Mouse (Mus musculus): ENCODE data around the gene Lsamp. TPM values are rescaled to one million over a fixed set of nuclear protein-coding genes. Genes with fewer than 3 reads are reported as not detected.

Gene Lsamp
- polyA plus RNA-seq, 1 experiment: 0.36 TPM

DNA sequence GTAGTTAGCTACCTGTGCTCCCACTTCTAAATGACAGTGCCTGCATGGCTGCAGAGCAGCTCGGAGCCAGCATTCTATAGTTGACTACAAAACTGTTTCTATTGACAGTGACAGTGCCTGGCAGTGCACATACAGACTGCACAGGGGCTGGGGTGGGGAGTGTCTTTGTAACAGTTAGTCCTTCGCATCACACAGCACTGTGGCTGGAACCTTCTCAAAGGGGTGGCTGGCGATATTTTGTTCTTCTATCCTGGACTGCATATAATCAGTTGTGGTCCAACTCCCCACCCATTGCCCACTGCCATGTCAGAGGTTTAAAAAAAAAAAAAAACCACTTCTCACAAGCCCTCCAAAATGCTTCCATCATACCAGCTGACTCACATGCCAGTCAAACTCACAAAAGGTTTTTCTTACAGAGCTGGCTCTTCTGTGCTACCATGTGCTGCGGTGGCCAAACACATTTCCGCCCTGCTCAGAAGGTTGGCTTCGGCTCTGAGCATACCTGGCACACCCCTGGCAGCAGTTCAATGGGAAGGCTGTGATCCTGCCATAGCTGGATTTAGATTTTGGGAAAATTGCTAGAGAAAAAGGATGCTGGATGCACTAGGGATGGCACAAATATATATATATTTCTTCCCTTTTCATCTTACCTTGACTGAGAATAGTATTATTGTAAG lies 1887.9 kb downstream of the Lsamp start:
- Histone ChIP-seq H3K27ac (replicated peaks; ENCODE audit: low read depth, low read length) (no peak overlapping the region), H3K4me3 (ENCODE audit: insufficient read depth, low read depth, low read length) (no peak overlapping the region), H3K4me1 (ENCODE audit: control insufficient read depth, insufficient read depth, insufficient read length, low read length) (no peaks in the 10 kb centered on the region)

DNA sequence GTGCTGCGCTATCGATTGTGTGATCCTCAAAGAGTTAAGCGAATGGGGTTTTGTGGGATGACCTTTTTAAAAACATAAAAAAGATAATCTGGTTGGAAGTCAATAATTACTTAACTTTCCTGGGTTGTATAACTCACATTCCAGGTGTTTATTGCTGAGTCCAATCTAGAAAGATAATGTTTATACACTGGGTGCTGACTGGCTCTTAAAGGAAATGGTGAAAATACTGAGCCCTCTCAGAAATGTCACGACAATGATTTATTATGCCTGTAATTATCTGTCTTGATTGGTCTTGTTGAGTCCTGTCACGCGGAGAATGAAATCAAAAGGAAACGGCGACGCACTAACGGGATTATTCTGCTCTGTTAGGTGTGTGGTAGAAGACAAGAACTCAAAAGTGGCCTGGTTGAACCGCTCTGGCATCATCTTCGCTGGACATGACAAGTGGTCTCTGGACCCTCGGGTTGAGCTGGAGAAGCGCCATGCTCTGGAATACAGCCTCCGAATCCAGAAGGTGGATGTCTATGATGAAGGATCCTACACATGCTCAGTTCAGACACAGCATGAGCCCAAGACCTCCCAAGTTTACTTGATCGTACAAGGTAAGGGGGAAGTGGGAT lies 1904.5 kb downstream of the Lsamp start:
- no peak overlapping the region for H3K4me3 ChIP-seq (ENCODE audit: insufficient read depth, low read depth, low read length)
- no peak overlapping the region for H3K27ac ChIP-seq (replicated peaks; ENCODE audit: low read depth, low read length)
- H3K4me1 ChIP-seq (ENCODE audit: control insufficient read depth, insufficient read depth, insufficient read length, low read length): no peaks in the 10 kb centered on the region

DNA sequence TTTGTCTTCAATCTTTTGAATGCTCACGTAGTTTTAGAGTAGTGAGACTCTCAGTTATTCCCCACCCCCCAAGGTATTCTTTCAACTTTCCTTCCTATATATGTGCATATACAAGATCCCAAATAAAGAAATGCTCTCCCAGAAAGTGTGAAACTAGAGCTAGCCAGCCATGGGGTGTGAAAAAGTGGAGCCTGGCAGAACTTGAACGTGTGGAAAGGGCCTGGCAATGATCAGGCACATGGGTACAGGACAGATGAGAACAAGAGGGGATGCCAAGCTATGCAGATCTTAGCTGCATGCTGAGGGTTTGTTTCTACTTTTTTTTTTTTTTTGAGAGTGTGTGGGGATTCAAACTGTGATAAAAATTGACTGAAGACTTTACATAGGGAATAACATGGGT lies 1916.6 kb downstream of the Lsamp start:
- Histone ChIP-seq H3K4me1 (ENCODE audit: control insufficient read depth, insufficient read depth, insufficient read length, low read length) (no peaks in the 10 kb centered on the region), H3K27ac (replicated peaks; ENCODE audit: low read depth, low read length) (no peak overlapping the region), H3K4me3 (ENCODE audit: insufficient read depth, low read depth, low read length) (no peak overlapping the region)

DNA sequence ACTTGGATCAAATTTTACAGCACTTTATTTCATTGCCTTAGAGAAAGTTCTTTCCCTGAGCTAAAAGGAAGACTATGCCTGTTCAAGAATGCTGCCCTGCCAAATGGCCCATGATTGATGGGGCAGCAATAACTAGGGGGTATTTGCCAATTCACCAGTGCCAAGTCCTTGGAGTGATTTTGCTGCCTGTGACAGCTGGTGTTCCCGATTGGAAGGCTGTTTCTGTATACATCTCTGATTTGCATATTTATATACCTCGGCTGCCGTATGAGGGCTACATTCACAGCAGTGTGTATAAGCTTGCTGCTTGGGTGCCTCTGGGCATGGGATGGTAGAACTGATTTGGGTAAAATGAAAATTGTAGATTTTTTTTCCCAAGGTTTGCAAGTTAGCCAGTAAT lies 1919.5 kb downstream of the Lsamp start:
- Histone ChIP-seq H3K4me3 (ENCODE audit: insufficient read depth, low read depth, low read length) (no peak overlapping the region), H3K4me1 (ENCODE audit: control insufficient read depth, insufficient read depth, insufficient read length, low read length) (no peaks in the 10 kb centered on the region)

DNA sequence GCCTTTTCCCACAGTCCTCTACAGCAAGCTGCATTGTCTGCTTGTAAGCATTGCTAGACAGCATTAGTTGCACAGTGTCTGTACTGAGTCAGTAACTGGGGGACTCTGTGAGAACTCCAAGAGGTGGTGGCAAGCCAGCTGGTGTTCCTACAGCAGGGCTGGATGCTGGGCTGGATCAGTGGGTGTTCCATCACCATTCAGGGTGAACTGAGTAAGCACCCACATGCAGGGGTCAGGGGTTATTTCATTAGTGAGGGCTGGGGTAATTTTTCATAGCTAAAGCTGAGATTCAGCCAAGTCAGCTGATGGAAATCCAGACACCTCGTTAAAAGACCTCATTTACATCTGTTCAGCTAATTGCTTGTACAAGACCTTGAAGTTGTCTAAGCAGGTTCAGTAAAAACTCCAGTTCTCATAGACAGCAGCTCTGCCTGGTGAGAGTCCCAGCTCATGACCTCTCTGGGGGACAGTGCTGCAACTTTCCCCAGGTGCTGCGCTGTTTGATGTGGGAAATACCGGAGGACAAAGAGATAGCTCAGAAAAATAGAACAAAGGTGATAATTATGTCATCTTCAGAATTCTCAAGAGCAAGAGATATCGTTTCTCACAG lies 1928.5 kb downstream of the Lsamp start:
- no peaks in the 10 kb centered on the region for H3K4me1 ChIP-seq (ENCODE audit: control insufficient read depth, insufficient read depth, insufficient read length, low read length)
- H3K27ac ChIP-seq (replicated peaks; ENCODE audit: low read depth, low read length): no peak overlapping the region
- H3K4me3 ChIP-seq (ENCODE audit: insufficient read depth, low read depth, low read length): no peak overlapping the region

More for the DNA sequence above, 1919.5 kb downstream of the Lsamp start:
- H3K27ac ChIP-seq (replicated peaks; ENCODE audit: low read depth, low read length): no peak overlapping the region

DNA sequence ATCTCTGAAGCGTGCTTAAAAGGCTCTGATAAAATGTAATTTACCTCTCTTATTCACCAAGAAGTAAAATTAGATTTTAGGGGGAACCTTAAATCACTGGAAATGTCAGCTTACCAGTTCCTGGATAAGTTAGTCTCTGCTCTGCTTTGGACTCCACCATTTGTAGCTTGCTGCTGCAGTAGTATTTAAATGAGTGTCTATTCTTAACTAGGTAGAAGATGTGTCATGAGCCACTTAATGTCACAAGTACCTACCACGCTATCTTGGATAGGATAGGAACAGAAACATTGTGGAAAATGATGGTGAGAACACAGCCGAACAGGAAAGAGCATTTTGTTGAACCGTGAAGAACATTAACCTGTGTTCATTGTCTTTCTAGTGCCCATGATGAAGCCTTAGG lies 1929.2 kb downstream of the Lsamp start:
- Histone ChIP-seq H3K27ac (replicated peaks; ENCODE audit: low read depth, low read length) (no peak overlapping the region), H3K4me3 (ENCODE audit: insufficient read depth, low read depth, low read length) (no peak overlapping the region), H3K4me1 (ENCODE audit: control insufficient read depth, insufficient read depth, insufficient read length, low read length) (no peaks in the 10 kb centered on the region)

DNA sequence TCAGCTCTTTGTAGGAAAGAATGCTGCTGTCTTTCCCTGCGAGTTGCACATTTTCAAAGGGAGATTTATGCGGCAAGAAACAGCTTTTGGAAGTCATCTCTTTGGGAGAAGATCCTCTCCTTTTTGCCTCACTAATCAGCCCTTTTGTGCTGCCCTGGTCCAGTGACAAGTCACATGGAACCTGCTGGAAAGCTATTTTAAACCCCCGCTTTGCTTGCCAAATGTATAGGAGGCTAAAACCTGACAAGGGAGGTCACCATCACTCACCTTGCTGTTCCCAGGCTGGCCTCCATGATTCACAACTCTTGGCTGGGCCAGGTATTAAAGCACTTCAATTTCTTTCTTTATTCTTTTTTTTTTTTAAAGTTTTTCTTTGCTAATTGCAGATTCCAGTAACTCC lies 1932.2 kb downstream of the Lsamp start:
- H3K4me1 ChIP-seq (ENCODE audit: control insufficient read depth, insufficient read depth, insufficient read length, low read length): no peaks in the 10 kb centered on the region
- no peak overlapping the region for H3K27ac ChIP-seq (replicated peaks; ENCODE audit: low read depth, low read length)
- H3K4me3 ChIP-seq (ENCODE audit: insufficient read depth, low read depth, low read length): no peak overlapping the region

DNA sequence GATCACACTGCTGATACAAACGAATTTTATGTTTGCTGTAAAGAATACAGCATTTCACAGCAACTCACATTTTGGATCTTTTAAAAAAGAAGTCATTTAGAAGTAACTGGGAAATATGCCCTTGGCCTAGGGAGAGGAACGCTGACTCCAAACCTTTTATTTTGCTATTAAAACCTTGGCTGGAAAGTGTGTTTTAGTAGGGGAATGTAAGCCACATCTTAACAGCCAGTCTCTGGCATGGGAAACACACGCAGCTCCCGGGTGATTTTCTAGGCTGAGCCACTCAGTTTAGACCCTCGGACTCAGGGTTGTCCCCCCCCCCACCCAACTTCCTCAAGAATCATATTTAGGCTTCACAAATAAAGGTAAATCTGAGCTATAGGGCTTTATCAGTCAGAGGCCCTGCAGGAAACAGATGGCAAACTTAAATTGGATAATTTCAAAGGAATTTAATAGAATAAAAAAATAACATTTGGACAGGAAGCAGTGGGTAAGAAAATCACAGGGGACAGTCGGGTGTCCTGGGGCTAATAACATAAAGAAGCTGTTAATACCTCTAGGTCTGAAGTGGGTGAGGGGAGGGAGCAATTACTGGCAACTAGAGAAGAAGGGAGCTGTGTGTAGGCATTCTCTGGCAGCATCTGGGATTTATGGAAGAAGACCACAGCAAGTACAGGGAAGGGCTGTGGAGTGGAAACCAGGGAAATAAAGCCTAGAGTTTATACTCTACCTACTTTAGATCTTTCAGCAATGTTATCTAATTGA lies 1933.1 kb downstream of the Lsamp start:
- H3K4me1 ChIP-seq (ENCODE audit: control insufficient read depth, insufficient read depth, insufficient read length, low read length): no peaks in the 10 kb centered on the region
- H3K4me3 ChIP-seq (ENCODE audit: insufficient read depth, low read depth, low read length): no peak overlapping the region
- H3K27ac ChIP-seq (replicated peaks; ENCODE audit: low read depth, low read length): no peak overlapping the region

DNA sequence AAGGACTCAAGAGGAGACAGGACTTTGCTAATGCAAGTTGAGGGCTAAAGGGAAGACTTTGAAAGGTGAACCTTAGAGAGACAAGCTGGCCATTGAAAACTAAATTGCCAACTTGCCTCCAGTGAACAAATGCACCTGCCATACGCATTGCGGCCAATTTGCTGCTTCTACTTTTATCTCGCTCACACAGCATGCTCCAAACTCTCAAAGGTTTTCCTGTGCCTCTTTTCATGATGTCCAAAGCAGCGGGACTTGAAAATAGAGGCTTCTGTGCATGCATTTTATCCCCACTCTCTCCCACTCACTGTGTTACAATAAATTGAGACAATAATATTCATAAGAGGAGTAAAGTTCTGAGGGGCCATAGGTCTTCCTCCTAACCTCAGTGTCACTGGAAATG lies 1945.4 kb downstream of the Lsamp start:
- Histone ChIP-seq H3K4me1 (ENCODE audit: control insufficient read depth, insufficient read depth, insufficient read length, low read length) (no peaks in the 10 kb centered on the region), H3K27ac (replicated peaks; ENCODE audit: low read depth, low read length) (no peak overlapping the region), H3K4me3 (ENCODE audit: insufficient read depth, low read depth, low read length) (no peak overlapping the region)

DNA sequence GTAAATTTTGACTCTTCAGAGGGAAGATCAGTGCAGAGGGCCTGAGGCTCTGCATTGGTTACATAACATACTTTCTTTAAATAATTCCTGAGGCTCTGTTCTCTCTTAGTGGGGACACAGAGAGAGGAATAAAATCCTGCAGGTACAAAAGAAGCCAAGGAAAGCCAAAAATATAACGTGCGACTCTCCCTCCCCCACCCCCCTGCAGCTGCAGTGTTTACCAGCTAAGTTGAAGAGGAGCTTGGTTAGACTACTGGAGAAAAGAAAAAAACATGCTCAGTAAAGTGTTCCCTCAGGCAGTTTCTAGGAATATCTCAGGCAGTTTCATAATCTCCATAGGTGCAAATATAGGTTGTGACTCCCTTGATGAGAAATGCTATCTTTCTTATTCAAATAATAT lies 1951.5 kb downstream of the Lsamp start:
- Histone ChIP-seq H3K4me3 (ENCODE audit: insufficient read depth, low read depth, low read length) (no peak overlapping the region), H3K4me1 (ENCODE audit: control insufficient read depth, insufficient read depth, insufficient read length, low read length) (no peaks in the 10 kb centered on the region), H3K27ac (replicated peaks; ENCODE audit: low read depth, low read length) (no peak overlapping the region)

DNA sequence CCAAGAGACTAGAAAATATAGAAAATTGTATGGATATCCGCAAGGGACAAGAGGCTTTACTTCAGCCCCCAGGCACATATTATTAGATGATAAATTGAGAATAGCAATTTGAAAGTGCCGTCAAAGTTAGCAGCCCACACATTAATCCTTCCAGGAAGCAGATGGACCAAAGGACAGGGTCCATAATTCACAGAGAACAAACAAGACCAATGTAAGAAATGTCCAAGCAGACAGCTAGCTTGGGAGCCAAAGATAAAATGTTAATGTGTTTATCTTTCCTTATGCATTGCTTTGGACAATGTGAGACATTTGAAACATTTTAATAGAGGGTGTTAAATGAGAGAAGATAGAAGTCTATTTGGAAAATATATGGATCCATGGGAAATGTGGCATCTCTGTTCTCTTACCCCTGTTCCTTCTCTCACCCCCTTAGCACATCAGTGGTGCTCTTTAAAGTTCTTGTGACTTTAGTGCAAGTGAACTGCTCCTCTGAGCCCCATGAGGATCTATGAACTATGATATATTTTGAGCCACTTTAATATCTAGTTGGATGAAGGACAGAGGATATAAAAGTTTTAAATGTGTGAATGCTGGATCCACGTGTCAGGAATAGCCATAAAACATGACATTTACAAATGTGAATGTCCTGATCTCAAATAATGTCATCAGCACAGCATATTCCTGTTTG lies 1952.9 kb downstream of the Lsamp start:
- Histone ChIP-seq H3K4me3 (ENCODE audit: insufficient read depth, low read depth, low read length) (no peak overlapping the region), H3K4me1 (ENCODE audit: control insufficient read depth, insufficient read depth, insufficient read length, low read length) (no peaks in the 10 kb centered on the region), H3K27ac (replicated peaks; ENCODE audit: low read depth, low read length) (no peak overlapping the region)

DNA sequence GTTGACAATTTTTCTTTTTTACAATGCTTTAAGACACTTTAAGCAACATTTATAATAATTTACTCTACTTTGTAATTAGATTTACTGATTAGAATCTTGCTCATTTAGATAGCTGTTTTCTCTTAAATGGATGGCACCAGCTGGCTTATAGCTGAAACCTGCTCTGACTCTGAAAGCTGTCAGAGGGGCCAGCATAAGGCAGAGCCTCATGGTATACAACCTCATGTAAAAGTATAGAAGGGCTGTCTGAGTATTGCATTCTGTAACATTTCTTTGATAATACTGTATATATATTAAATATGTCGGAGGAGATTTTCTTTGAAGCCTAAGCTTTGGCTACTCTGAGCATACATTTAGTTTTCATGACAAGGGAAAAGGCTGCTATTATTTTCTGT lies 1953.4 kb downstream of the Lsamp start:
- H3K4me3 ChIP-seq (ENCODE audit: insufficient read depth, low read depth, low read length): no peak overlapping the region
- H3K4me1 ChIP-seq (ENCODE audit: control insufficient read depth, insufficient read depth, insufficient read length, low read length): no peaks in the 10 kb centered on the region
- no peak overlapping the region for H3K27ac ChIP-seq (replicated peaks; ENCODE audit: low read depth, low read length)

DNA sequence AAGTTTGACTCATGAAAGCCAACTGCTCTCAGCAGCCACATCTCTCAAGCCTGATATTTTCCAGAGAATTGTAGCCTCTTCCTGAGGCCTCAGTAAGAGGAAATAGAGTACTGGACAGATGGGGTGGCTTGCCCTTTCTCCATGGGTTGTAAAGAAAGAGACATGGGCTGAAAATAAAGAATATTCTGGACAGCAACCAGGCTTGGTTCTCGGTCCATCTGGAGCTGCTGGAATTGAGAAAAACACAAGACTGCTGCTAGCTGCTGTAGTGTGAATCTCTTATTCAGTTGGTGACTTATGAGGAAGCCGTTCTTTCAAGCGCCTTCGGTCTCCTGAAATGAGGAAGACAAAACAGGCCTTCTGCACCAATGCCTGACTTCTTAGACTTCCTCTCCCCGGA lies 1954.1 kb downstream of the Lsamp start:
- Histone ChIP-seq H3K27ac (replicated peaks; ENCODE audit: low read depth, low read length) (no peak overlapping the region), H3K4me1 (ENCODE audit: control insufficient read depth, insufficient read depth, insufficient read length, low read length) (no peaks in the 10 kb centered on the region)

DNA sequence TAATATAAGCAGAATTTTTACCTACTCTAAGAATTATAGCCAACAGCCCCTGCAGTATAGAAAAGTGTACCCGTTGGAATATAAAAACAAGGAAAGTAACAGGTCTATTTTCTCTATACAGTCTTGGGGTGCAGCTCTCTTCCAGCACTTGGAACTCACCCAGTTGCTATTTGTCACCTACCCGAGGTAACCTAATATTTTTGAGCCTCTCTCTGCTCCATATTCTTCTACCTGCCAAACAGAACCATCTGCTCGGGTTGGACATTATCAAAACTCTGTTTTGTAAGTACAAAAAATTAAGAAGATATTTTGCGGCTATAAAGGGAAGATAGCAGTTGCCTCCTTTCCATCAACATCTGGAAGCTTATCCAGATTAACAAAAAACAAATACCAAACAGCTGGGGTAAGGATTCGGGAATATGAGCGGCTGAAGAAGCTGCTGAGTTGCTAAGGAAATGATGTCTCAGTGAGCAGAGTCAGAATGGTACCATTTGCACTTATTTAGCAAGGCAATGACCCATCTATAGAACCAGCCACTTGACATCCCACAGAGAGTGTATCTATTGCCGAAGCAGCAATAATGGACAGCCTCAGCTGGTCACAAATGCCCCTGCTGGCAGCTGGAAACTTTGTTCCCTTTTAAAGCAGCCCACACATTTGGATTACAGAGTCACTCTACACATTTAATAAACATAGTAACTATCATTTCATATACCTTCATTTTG lies 1957.6 kb downstream of the Lsamp start:
- Histone ChIP-seq H3K4me1 (ENCODE audit: control insufficient read depth, insufficient read depth, insufficient read length, low read length) (no peaks in the 10 kb centered on the region), H3K27ac (replicated peaks; ENCODE audit: low read depth, low read length) (no peak overlapping the region), H3K4me3 (ENCODE audit: insufficient read depth, low read depth, low read length) (no peak overlapping the region)

More for the DNA sequence above, 1954.1 kb downstream of the Lsamp start:
- H3K4me3 ChIP-seq (ENCODE audit: insufficient read depth, low read depth, low read length): no peak overlapping the region
